Mouse (Mus musculus): Measurements from ENCODE around the gene Ctrc. TPM values are rescaled to one million over a fixed set of nuclear protein-coding genes. Genes with fewer than 3 reads are reported as not detected.

Ctrc gene
- total RNA-seq, 2 experiments from 2014 or later, result not detected

- no peak for DNase-seq (ENCODE audit: extremely low spot score in 1 of 2, low spot score in 2 of 2)
- intact Hi-C loops (cut with DNase I), result no loop called here
These were observed 79.9 kb downstream of the Ctrc start for GRCm38 (mm10) chr4:141766316-141766667.

GRCm38 (mm10) chr4:141765008-141765407 is 81.2 kb downstream of the Ctrc start:
- DNase-seq (ENCODE audit: extremely low spot score in 1 of 2, low spot score in 2 of 2), result no peak
- intact Hi-C loops (cut with DNase I), result no loop called here

Other genes with a start within 250 kb of the Ctrc start
- gene Fblim1, start 240.3 kb downstream of the Ctrc start, total RNA-seq (2021), result 1 to 10 TPM; 4.4 to 6.0 TPM
- under 1 TPM; 0.28 to 0.79 TPM for gene Tmem82, start 227.7 kb downstream of the Ctrc start, total RNA-seq (2021)
- gene Slc25a34, start 222.5 kb downstream of the Ctrc start, total RNA-seq (2021), result 1 to 10 TPM; 2.3 to 4.1 TPM
- 10 to 100 TPM; 49.0 to 55.0 TPM for gene Plekhm2, start 181.5 kb downstream of the Ctrc start, total RNA-seq (2021)
- gene Rsc1a1, start 160.8 kb downstream of the Ctrc start, total RNA-seq (2021), result 1 to 10 TPM in 1 of 2 experiments, under 1 TPM in 1; 0.41 to 3.0 TPM
- 10 to 100 TPM; 27.7 to 28.1 TPM for gene Ddi2, start 122.9 kb downstream of the Ctrc start, total RNA-seq (2021)
- under 1 TPM in 1 of 2 experiments, not detected in 1; 0.24 TPM for gene Agmat, start 99.7 kb downstream of the Ctrc start, total RNA-seq (2021)
- 10 to 100 TPM; 26.8 to 29.2 TPM for gene Dnajc16, start 55.4 kb downstream of the Ctrc start, total RNA-seq (2021)
- 10 to 100 TPM; 21.7 to 27.0 TPM for gene Casp9, start 52.7 kb downstream of the Ctrc start, total RNA-seq (2021)
- gene Cela2a, start 20.2 kb downstream of the Ctrc start, total RNA-seq (2021), result not detected
- 10 to 100 TPM; 51.2 to 52.5 TPM for gene Efhd2, start 28.6 kb upstream of the Ctrc start, total RNA-seq (2021)
- 1 to 10 TPM; 2.3 to 2.7 TPM for gene Fhad1, start 168.7 kb upstream of the Ctrc start, total RNA-seq (2021)
- gene Tmem51, start 237.9 kb upstream of the Ctrc start, total RNA-seq (2021), result 1 to 10 TPM; 6.4 to 7.2 TPM